Mouse (Mus musculus) heart, embryonic 14.5 days (tissue): ENCODE data around the gene Cars2. TPM values are rescaled to one million over a fixed set of nuclear protein-coding genes. Genes with fewer than 3 reads are reported as not detected.

Experiments
- ATAC-seq: fragments of 200-750 bp; cut with Nextera tagmentation; 2 replicates; pipeline ENCODE4 v1.8.0; 2017; ENCODE audit warnings: low read depth, moderate TSS enrichment; ENCODE audit not compliant: insufficient number of reproducible peaks, insufficient read depth, low FRiP score
- H3K27ac ChIP-seq, 2 experiments: fragments of 200-500 bp in 1 of 2; fragments of 300-500 bp in 1 of 2; sonication (generic) in 1 of 2; replicated peaks in 1 of 2; 2 replicates each; pipeline ENCODE4 v1.5.1; 2012 to 2014; ENCODE audit warnings: low read depth in 2 of 2, low read length in 2 of 2, control low read depth in 1 of 2, mild to moderate bottlenecking in 1 of 2, mixed read lengths in 1 of 2; ENCODE audit not compliant: control insufficient read depth in 1 of 2, insufficient read depth in 1 of 2
- H3K27me3 ChIP-seq: fragments of 300-500 bp; sonication (generic); 2 replicates; pipeline ENCODE4 v1.6.1; 2014; ENCODE audit warnings: mild to moderate bottlenecking, low read length, control low read depth; ENCODE audit not compliant: control insufficient read depth, insufficient read depth
- H3K36me3 ChIP-seq: fragments of 300-500 bp; sonication (generic); 2 replicates; pipeline ENCODE4 v1.6.1; 2014; ENCODE audit warnings: mild to moderate bottlenecking, control low read depth, low read length, mixed read lengths; ENCODE audit not compliant: control insufficient read depth, insufficient read depth
- H3K4me1 ChIP-seq, 2 experiments: fragments of 200-500 bp in 1 of 2; fragments of 300-500 bp in 1 of 2; sonication (generic) in 1 of 2; 2 replicates each; pipeline ENCODE4 v1.6.1; 2012 to 2014; ENCODE audit warnings: low read length in 2 of 2, control low read depth in 1 of 2, mixed read lengths in 1 of 2; ENCODE audit not compliant: control insufficient read depth in 2 of 2, insufficient read depth in 2 of 2
- H3K4me2 ChIP-seq: fragments of 300-500 bp; sonication (generic); 2 replicates; pipeline ENCODE4 v1.6.1; 2014; ENCODE audit warnings: mild to moderate bottlenecking, low read length
- H3K4me3 ChIP-seq, 2 experiments: fragments of 200-500 bp in 1 of 2; fragments of 300-500 bp in 1 of 2; sonication (generic) in 1 of 2; 2 replicates each; pipeline ENCODE4 v1.5.1; 2012 to 2014; ENCODE audit warnings: low read length in 2 of 2, mild to moderate bottlenecking in 2 of 2, control low read depth in 1 of 2, low read depth in 1 of 2, moderate library complexity in 1 of 2; ENCODE audit not compliant: control insufficient read depth in 1 of 2, insufficient read depth in 1 of 2
- H3K9ac ChIP-seq: fragments of 300-500 bp; sonication (generic); 2 replicates; pipeline ENCODE4 v1.6.1; 2014; ENCODE audit warnings: mild to moderate bottlenecking, low read length
- H3K9me3 ChIP-seq: fragments of 300-500 bp; sonication (generic); 2 replicates; pipeline ENCODE4 v1.6.1; 2016; ENCODE audit warnings: low read length, control low read depth; ENCODE audit not compliant: control insufficient read depth
- WGBS: fragments of 180-500 bp; shearing (Covaris S2); extraction: QIAGEN DNeasy Blood & Tissue Kit; methylation state at CpG from one replicate; pipeline ENCODE4 v1.1.7; 2014; 5-methylcytosine and 5-hydroxymethylcytosine counted together
- polyA plus RNA-seq: library from polyadenylated mRNA; unstranded; fragments of >200 nt; fragmentation: Nextera tagmentation; extraction: Ambion mirVana; gene quantifications from 2 replicates; pipeline ENCODE4 v1.2.1, GENCODE M21; 2014

Cars2 gene
- polyA plus RNA-seq, 1 experiment from 2014 or later, result 31.1 TPM

- no peak for ATAC-seq
- Histone ChIP-seq H3K4me3 (no peak overlapping the region), H3K4me1 (no peaks in the 10 kb centered on the region), H3K27ac (no peak overlapping the region), H3K9ac (no peak overlapping the region), H3K4me2 (no peak overlapping the region), H3K36me3 (peaks cover 65% of the 10 kb centered on the region), H3K9me3 (no peaks in the 10 kb centered on the region), H3K27me3 (no peaks in the 10 kb centered on the region)
- WGBS, result 85% methylated on average over 11 of the region's 11 CpGs
These were observed 31.9 kb downstream of the Cars2 start for GRCm38 (mm10) chr8:11518676-11519075.

GRCm38 (mm10) chr8:11518056-11518396 lies 32.6 kb downstream of the Cars2 start:
- no peaks in the 10 kb centered on the region for H3K4me1 ChIP-seq
- 80% methylated on average over 6 of the region's 6 CpGs for WGBS
- no peak overlapping the region for H3K4me3 ChIP-seq
- H3K9ac ChIP-seq, result no peak overlapping the region
- H3K9me3 ChIP-seq, result no peaks in the 10 kb centered on the region
- no peak overlapping the region for H3K27ac ChIP-seq
- no peak overlapping the region for H3K4me2 ChIP-seq
- peaks cover 71% of the 10 kb centered on the region for H3K36me3 ChIP-seq
- no peak for ATAC-seq
- H3K27me3 ChIP-seq, result no peaks in the 10 kb centered on the region

- Histone ChIP-seq H3K4me3 (no peak overlapping the region), H3K4me1 (no peaks in the 10 kb centered on the region), H3K27me3 (no peaks in the 10 kb centered on the region), H3K9ac (no peak overlapping the region), H3K36me3 (peaks cover 76% of the 10 kb centered on the region), H3K27ac (no peak overlapping the region), H3K9me3 (no peaks in the 10 kb centered on the region), H3K4me2 (no peak overlapping the region)
- 85% methylated on average over 16 of the region's 16 CpGs for WGBS
- no peak for ATAC-seq
These were observed 33.1 kb downstream of the Cars2 start for GRCm38 (mm10) chr8:11517366-11518055.

GRCm38 (mm10) chr8:11516292-11516691 lies 34.3 kb downstream of the Cars2 start:
- Histone ChIP-seq H3K27me3 (no peaks in the 10 kb centered on the region), H3K4me3 (no peak overlapping the region), H3K4me2 (no peak overlapping the region), H3K9me3 (no peaks in the 10 kb centered on the region), H3K27ac (no peak overlapping the region), H3K36me3 (peaks cover 80% of the 10 kb centered on the region), H3K9ac (no peak overlapping the region), H3K4me1 (0 out of 4 replicates have a peak, but pooled peaks cover 0 to 3% of the 10 kb centered on the region in 2 experiments)
- no peak for ATAC-seq
- 92% methylated on average over 9 of the region's 9 CpGs for WGBS

- 83% methylated on average over 5 of the region's 5 CpGs for WGBS
- peaks cover 96% of the 10 kb centered on the region for H3K36me3 ChIP-seq
These were observed 37.3 kb downstream of the Cars2 start for GRCm38 (mm10) chr8:11513247-11513646.

GRCm38 (mm10) chr8:11512711-11513110 lies 37.9 kb downstream of the Cars2 start:
- Histone ChIP-seq H3K4me2 (no peak overlapping the region), H3K36me3 (peaks cover 95% of the 10 kb centered on the region), H3K9me3 (no peaks in the 10 kb centered on the region), H3K27ac (no peak overlapping the region), H3K9ac (no peak overlapping the region), H3K27me3 (no peaks in the 10 kb centered on the region), H3K4me3 (no peak overlapping the region), H3K4me1 (peaks cover 0 to 7% of the 10 kb centered on the region in 2 experiments; a peak in 1 of 4 replicates)
- no peak for ATAC-seq
- 69% methylated on average over 9 of the region's 9 CpGs for WGBS

More at GRCm38 (mm10) chr8:11513247-11513646, 37.3 kb downstream of the Cars2 start:
- Histone ChIP-seq H3K4me2 (no peak overlapping the region), H3K4me3 (no peak overlapping the region), H3K9ac (no peak overlapping the region), H3K27ac (no peak overlapping the region), H3K9me3 (no peaks in the 10 kb centered on the region), H3K27me3 (no peaks in the 10 kb centered on the region), H3K4me1 (peaks cover 0 to 7% of the 10 kb centered on the region in 2 experiments; a peak in 1 of 4 replicates)
- no peak for ATAC-seq

GRCm38 (mm10) chr8:11510971-11511370 lies 39.6 kb downstream of the Cars2 start:
- Histone ChIP-seq H3K36me3 (peaks cover 97% of the 10 kb centered on the region), H3K4me2 (no peak overlapping the region), H3K9me3 (no peaks in the 10 kb centered on the region), H3K27me3 (no peaks in the 10 kb centered on the region), H3K27ac (no peak overlapping the region), H3K4me1 (peaks cover 0 to 7% of the 10 kb centered on the region in 2 experiments; a peak in 1 of 4 replicates), H3K9ac (no peak overlapping the region), H3K4me3 (no peak overlapping the region)
- ATAC-seq, result 0 out of 2 replicates have a peak, but pooled peaks have one; percentile 22
- 59% methylated on average over 5 of the region's 5 CpGs for WGBS

GRCm38 (mm10) chr8:11508880-11509279 lies 41.7 kb downstream of the Cars2 start:
- H3K4me2 ChIP-seq, result no peak overlapping the region
- WGBS, result 85% methylated on average over 10 of the region's 10 CpGs
- no peaks in the 10 kb centered on the region for H3K9me3 ChIP-seq
- no peak overlapping the region for H3K9ac ChIP-seq
- H3K27me3 ChIP-seq, result no peaks in the 10 kb centered on the region
- peaks cover 97% of the 10 kb centered on the region for H3K36me3 ChIP-seq
- H3K4me1 ChIP-seq, result peaks cover 0 to 7% of the 10 kb centered on the region in 2 experiments; a peak in 1 of 4 replicates
- no peak overlapping the region for H3K27ac ChIP-seq
- ATAC-seq, result no peak
- no peak overlapping the region for H3K4me3 ChIP-seq
